Mouse (Mus musculus): ENCODE results near the gene Rmnd5b.

DNA sequence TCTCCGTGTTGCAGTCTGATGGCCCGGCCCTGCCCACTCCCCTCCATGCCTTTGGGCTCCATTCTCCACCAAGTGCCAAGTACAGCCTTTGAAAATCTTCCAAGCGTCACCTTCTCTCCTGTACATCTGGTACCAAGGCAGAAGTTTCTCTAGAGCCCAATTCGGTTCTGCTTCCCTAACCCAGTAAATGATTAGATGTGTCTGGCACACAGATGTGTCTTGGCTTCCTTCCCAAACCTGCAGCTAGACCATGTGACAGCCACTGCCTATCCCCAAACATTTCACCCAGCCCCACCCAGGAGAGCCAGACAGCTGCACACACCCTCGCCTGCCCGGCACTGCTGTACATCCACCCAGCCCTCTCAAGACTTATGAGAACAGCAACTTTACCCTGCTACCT is 23.0 kb upstream of the Rmnd5b start:
- TF ChIP-seq CTCF (IDR thresholded peaks at IDR 0.05; ENCODE audit: borderline replicate concordance, insufficient read depth, low read length) (no peak), POLR2A (IDR thresholded peaks at IDR 0.05; ENCODE audit: low read depth, low read length) (no peak)

Measured in embryonic fibroblast, embryonic 13.5 days (primary cell).